Mouse (Mus musculus) spleen, adult 18-20 months (tissue): Measurements from ENCODE around the gene Ifitm5.

ENCODE experiments used
- DNase-seq, 2 experiments: peaks; one replicate each; pipeline ENCODE4 v3.0.0; 2022; ENCODE audit warnings: mixed read lengths in 2 of 2

Gene Ifitm5

GRCm38 (mm10) chr7:140899121-140899520 is 51.0 kb downstream of the Ifitm5 start:
- no peak for DNase-seq
